Mouse (Mus musculus) gastrocnemius, adult 2 months (tissue): ENCODE results near the gene Prr36. TPM values are rescaled to one million over a fixed set of nuclear protein-coding genes. Genes with fewer than 3 reads are reported as not detected.
"Not testable (repeated sequence)": the region's sequence is repeated elsewhere in the genome, so short reads cannot be mapped to it uniquely, and the experiment has no call there.

ENCODE experiments used
- DNase-seq: peaks from one replicate; pipeline ENCODE4 v3.0.0; 2022
- H3K27ac ChIP-seq: fragments of 200-600 bp; 2 replicates; pipeline ENCODE4 v1.8.1; 2022; ENCODE audit warnings: mild to moderate bottlenecking
- H3K4me3 ChIP-seq: fragments of 200-600 bp; 2 replicates; pipeline ENCODE4 v1.8.1; 2022; ENCODE audit warnings: mild to moderate bottlenecking, moderate library complexity
- CTCF ChIP-seq: fragments of 200-600 bp; IDR thresholded peaks from 2 replicates; pipeline ENCODE4 v1.8.1; 2022; ENCODE audit warnings: antibody characterized with exemption, mild to moderate bottlenecking, moderate library complexity
- intact Hi-C: fragments of 180-260 bp; cut with DNase I; formaldehyde crosslinking; loops from one replicate; pipeline ENCODE4 v1.15.1; 2025
- long read RNA-seq, 2 experiments: library from polyadenylated mRNA; stranded (forward); transcript quantifications; one replicate each; pipeline ENCODE4 v2.0.0; 2021
- total RNA-seq, 2 experiments: library from RNA; stranded (reverse); gene quantifications; 2 replicates each; pipeline ENCODE4 v1.2.3; 2021

The Prr36 gene
- not detected for total RNA-seq
- long read RNA-seq, experiment 1: 0 reads
- long read RNA-seq, experiment 2: 0 reads

DNA sequence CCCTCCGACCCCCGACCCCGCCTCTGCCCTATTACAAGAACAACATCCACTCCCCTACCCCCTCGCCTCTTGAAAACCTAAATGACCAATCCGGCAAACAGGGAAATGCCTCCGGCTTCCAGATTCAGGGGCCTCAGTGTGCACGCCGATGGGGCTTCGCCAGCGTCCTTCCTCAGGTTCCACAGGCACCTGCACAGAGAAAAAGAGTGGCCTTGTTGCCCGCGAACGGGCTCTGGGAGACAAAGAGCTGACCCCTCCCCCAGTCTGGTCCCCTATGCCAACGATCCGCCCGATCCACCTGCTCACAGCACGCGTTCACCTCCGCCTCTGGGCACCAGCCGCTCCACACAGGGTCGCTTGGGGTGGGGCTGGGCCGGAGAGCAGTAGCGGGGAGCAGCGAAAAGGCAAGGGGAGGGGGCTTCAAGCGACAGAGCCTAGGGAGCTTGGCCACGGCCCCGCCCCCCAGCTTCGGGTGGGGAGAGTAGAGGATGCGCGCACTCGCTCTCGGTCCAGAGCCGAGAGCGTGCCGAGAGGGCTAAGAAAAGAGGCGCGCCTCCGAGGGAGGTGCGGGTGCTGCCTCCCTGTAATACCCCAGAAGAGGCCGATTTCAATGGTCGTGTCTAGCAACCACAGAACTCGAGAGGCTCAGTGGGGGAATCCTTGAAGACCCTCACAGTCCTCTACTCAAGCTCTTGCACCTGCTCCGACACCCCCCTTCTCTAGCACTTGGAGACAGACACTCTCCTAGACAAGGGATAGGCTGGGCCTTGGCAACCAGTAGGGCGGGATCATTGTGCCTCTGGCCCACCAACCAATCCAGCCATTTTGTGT lies at the start of gene Prr36:
Prr36 (minus strand) TSS at position 669 of the 831 bp plus-strand sequence.
- no peak for TF ChIP-seq CTCF
- intact Hi-C loops: no loop called here
- no peak within 1 kb of the TSS for H3K27ac ChIP-seq
- peak within 1 kb of the TSS; percentile 63 for H3K4me3 ChIP-seq
- no peak for DNase-seq

GRCm38 (mm10) chr8:4265160-4265914 lies 48.1 kb upstream of the Prr36 start:
- intact Hi-C loops: no loop called here
- H3K4me3 ChIP-seq: no peak overlapping the region
- TF ChIP-seq CTCF: no peak
- DNase-seq: no peak
- no peak overlapping the region for H3K27ac ChIP-seq

- intact Hi-C loops: no loop called here
- Histone ChIP-seq H3K27ac (no peak overlapping the region), H3K4me3 (no peak overlapping the region)
- no peak for TF ChIP-seq CTCF
- no peak for DNase-seq
Measured at GRCm38 (mm10) chr8:4263105-4263791, 46.0 kb upstream of the Prr36 start.

- intact Hi-C loops: loop anchor here (2.0 kb wide), 1 partner anchor 15 kb away; the partner anchor contains the start of gene Timm44
- no peak for DNase-seq
- Histone ChIP-seq H3K27ac (peak overlapping the region; percentile 53; the same call in 1 of the 2 replicates), H3K4me3 (no peak overlapping the region; the same call in 1 of the 2 replicates)
- TF ChIP-seq CTCF: no peak
Measured at GRCm38 (mm10) chr8:4259805-4260170, 42.5 kb upstream of the Prr36 start.

DNA sequence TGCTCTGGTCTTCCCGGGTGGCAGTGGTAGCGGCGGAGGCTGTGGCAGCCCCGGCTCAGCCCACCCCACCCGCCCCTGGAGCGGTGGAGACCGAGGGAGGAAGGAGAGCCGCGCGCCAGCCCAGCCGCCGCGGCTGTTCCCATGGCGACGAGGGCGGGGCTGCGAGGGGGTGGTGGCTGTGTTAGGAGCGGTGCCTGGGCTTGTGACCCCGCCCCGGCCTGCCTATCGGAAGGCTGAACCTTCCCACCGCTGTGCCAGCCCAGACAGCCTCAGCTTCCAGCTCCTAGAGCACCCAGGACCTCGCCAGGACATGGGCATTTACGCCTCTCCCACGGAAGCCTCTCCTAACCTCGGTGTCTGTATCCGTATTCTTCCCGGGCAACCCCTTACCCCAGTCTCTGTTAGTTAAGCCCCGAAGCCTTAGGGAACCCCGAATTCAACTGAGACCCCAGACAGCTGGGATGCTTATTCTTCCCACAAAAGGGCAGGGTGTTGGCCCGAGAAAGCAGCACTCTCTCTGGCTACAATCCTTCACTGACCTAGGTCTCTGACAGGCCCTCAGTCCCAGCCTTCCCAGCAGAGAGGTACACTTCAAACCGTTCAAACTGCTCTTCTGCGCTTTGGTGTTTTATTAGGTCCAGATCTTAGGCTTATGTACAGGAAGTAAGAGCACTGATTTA lies 42.0 kb upstream of the Prr36 start, which contains the start of gene Ctxn1:
Ctxn1 (minus strand) TSS at position 150 of the 680 bp plus-strand sequence.
- Histone ChIP-seq H3K4me3 (peak within 1 kb of the TSS; percentile 73), H3K27ac (peak within 1 kb of the TSS; percentile 53)
- TF ChIP-seq CTCF: no peak
- DNase-seq: peak; percentile 96
- intact Hi-C loops: no loop called here

DNA sequence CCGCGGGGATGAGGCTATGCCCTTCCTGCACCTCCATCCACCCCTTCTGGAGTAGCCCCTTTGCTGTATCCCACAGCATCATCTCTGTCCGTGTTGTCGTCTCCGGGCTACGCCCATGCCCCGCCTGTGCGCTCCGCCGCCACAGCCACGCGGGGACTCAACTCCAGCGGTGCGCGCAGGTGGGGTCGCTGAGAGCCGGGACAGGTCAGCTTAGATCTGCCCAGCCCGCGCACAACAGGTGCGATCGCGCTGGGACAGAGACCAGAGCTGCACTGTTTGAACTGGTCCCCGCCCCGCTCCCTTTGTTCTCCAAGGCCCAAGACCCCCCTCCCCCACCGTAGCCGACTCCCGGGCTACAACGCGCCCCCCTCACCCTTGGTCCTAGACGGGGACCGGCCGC lies 41.4 kb upstream of the Prr36 start:
- intact Hi-C loops: no loop called here
- TF ChIP-seq CTCF: no peak
- DNase-seq: peak; percentile 38
- Histone ChIP-seq H3K4me3 (peak overlapping the region; percentile 73), H3K27ac (peak overlapping the region; percentile 16; the same call in 1 of the 2 replicates)

GRCm38 (mm10) chr8:4258233-4258632 lies 41.0 kb upstream of the Prr36 start:
- peak overlapping the region; percentile 16; the same call in 1 of the 2 replicates for H3K27ac ChIP-seq

GRCm38 (mm10) chr8:4257350-4257749 lies 40.1 kb upstream of the Prr36 start:
- Histone ChIP-seq H3K4me3 (no peak overlapping the region), H3K27ac (no peak overlapping the region)
- DNase-seq: no peak
- no peak for TF ChIP-seq CTCF
- intact Hi-C loops: no loop called here

More at GRCm38 (mm10) chr8:4258233-4258632, 41.0 kb upstream of the Prr36 start:
- DNase-seq: peak; percentile 71
- peak; percentile 81 for TF ChIP-seq CTCF
- intact Hi-C loops: no loop called here
- H3K4me3 ChIP-seq: peak overlapping the region; percentile 73

DNA sequence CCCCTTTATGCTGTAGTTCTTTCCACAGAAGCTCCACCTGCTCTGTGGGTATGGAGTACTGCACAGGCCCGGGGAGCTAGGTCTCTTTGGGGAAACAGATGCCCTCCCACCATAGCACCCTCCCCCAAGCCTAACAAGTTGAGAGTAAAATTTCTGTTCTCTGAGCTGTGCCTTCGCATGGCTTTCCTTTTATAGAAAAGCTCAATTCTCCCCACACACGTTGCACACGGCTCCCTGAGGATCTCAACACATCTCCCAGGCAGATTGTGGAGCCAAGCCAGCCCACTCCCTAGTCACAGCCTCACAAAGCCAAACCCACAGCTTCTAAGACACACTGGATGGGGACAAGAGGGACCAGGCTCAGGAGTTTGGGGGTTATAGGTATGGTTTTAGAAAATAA lies 39.7 kb upstream of the Prr36 start:
- Histone ChIP-seq H3K27ac (no peak overlapping the region), H3K4me3 (no peak overlapping the region)
- no peak for DNase-seq
- no peak for TF ChIP-seq CTCF
- intact Hi-C loops: no loop called here

DNA sequence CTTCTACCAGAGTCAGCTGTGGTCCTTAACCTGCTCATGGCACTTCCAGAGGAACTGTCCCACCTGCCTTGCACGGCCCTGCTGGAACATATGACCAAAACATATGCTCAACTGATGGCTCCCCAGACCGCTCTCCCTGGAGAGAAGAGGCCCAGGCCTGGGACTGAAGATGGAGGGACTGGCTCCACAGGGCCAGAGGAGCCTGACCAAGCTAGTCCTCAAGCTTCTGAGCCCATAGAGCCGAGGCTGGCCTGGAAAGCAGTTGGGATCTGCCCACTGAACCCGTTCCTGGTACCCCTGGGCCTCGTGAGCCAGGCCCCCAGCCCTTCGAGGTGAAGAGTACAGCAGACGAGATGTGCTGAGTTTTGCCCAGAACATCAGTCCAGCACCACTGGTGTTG lies 38.2 kb upstream of the Prr36 start:
- H3K27ac ChIP-seq, intact Hi-C loops, H3K4me3 ChIP-seq, DNase-seq: not testable (repeated sequence)

DNA sequence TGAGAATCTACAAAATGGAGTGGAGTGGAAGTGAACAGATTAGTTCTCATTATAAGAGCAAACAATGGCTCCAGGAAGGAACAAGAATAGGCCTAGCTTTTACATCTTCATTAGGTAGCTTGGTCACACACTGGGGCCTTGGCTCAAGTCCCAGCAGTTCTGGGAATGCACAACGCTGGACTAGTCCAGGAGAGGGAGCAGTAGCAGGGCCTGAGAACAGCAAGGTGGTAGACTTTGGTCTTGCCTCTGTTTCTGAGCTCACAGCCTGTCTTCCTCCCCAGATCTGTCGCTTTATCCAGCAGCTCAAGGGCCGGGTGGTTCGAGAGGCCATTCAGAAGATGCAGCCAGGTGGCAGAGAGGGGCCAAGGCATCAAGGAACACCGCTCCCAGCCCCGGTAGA lies 36.7 kb upstream of the Prr36 start:
- intact Hi-C loops: loop anchor here (5.0 kb wide), 2 partner anchors 118 to 358 kb away; partner anchors contain the start of gene Zfp958
- peak; percentile 64 for DNase-seq
- Histone ChIP-seq H3K27ac (0 out of 2 replicates have a peak overlapping the region, but pooled peaks have one; percentile 95), H3K4me3 (peak overlapping the region; percentile 78)
- peak; percentile 50 for TF ChIP-seq CTCF
